Mouse (Mus musculus): ENCODE measurements around the gene 2810408A11Rik. TPM values are rescaled to one million over a fixed set of nuclear protein-coding genes. Genes with fewer than 3 reads are reported as not detected.

2810408A11Rik gene
- polyA plus RNA-seq, 1 experiment, result 3.2 TPM

- Histone ChIP-seq H3K4me1 (ENCODE audit: control insufficient read depth, insufficient read depth, insufficient read length, low read length) (peaks cover 3% of the 10 kb centered on the region; the same call in 1 of the 2 replicates), H3K4me3 (ENCODE audit: insufficient read depth, low read depth, low read length) (no peak overlapping the region), H3K27ac (replicated peaks; ENCODE audit: low read depth, low read length) (no peak overlapping the region)
These were observed 10.2 kb upstream of the 2810408A11Rik start for GRCm38 (mm10) chr11:69910781-69911560.

GRCm38 (mm10) chr11:69910177-69910576, 9.4 kb upstream of the 2810408A11Rik start:
- Histone ChIP-seq H3K4me1 (ENCODE audit: control insufficient read depth, insufficient read depth, insufficient read length, low read length) (peaks cover 3% of the 10 kb centered on the region; the same call in 1 of the 2 replicates), H3K27ac (replicated peaks; ENCODE audit: low read depth, low read length) (no peak overlapping the region), H3K4me3 (ENCODE audit: insufficient read depth, low read depth, low read length) (no peak overlapping the region)

DNA sequence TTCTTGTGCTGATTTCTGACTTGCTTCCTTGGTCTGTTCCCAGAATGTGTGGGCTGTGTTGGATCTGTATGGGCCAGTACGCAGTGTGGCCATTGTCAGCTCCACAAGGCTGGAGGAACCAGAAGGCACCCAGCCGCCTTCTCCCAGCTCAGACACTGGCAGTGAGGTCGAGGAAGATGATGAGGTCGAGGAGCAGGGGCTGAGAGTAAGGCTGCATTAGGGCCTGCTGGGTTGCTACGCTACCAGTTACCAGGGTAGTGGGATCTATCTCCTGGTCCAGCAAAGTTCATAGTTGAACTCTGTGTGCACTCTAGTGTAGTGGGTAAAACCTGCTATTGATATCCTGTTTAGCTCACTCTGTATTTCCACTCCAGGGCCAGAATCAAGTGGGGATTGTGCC, 8.4 kb upstream of the 2810408A11Rik start:
- Histone ChIP-seq H3K4me1 (ENCODE audit: control insufficient read depth, insufficient read depth, insufficient read length, low read length) (peaks cover 3% of the 10 kb centered on the region; the same call in 1 of the 2 replicates), H3K27ac (replicated peaks; ENCODE audit: low read depth, low read length) (no peak overlapping the region), H3K4me3 (ENCODE audit: insufficient read depth, low read depth, low read length) (no peak overlapping the region)

- no peak overlapping the region for H3K27ac ChIP-seq (replicated peaks; ENCODE audit: low read depth, low read length)
- peaks cover 3% of the 10 kb centered on the region; the same call in 1 of the 2 replicates for H3K4me1 ChIP-seq (ENCODE audit: control insufficient read depth, insufficient read depth, insufficient read length, low read length)
- no peak overlapping the region for H3K4me3 ChIP-seq (ENCODE audit: insufficient read depth, low read depth, low read length)
These were observed 7.9 kb upstream of the 2810408A11Rik start for GRCm38 (mm10) chr11:69908645-69909044.

DNA sequence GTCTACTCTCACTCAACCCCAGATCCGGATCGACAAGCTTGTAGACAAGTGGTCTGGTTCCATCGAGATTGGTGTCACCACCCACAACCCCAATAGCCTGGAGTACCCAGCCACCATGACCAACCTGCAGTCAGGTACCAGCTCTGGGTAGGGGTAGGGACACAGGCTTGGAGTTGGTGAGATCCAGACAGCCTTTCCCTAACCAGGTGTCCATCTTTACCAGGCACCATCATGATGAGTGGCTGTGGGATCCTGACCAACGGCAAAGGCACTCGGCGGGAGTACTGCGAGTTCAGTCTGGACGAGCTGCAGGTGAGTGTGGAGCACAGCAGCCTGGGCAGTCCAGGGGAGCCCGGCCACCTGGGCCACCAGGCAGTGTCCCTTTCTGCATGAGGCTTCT, 3.5 kb upstream of the 2810408A11Rik start:
- Histone ChIP-seq H3K27ac (replicated peaks; ENCODE audit: low read depth, low read length) (no peak overlapping the region), H3K4me3 (ENCODE audit: insufficient read depth, low read depth, low read length) (no peak overlapping the region), H3K4me1 (ENCODE audit: control insufficient read depth, insufficient read depth, insufficient read length, low read length) (peaks cover 8% of the 10 kb centered on the region; the same call in 1 of the 2 replicates)

DNA sequence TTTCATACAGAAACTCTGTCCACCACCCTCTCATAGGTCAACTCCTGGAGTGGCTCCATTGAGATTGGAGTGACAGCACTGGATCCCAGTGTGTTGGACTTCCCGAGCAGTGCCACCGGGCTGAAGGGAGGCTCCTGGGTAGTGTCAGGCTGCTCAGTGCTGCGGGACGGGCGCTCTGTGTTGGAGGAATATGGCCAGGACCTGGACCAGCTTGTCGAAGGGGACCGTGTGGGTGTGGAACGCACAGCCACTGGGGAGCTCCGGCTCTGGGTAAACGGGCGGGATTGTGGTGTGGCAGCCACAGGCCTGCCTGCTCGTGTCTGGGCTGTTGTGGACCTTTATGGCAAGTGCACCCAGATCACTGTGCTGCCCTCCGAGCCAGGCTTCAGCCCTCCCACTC, 2.2 kb upstream of the 2810408A11Rik start:
- H3K27ac ChIP-seq (replicated peaks; ENCODE audit: low read depth, low read length), result no peak overlapping the region
- peaks cover 8% of the 10 kb centered on the region; the same call in 1 of the 2 replicates for H3K4me1 ChIP-seq (ENCODE audit: control insufficient read depth, insufficient read depth, insufficient read length, low read length)
- no peak overlapping the region for H3K4me3 ChIP-seq (ENCODE audit: insufficient read depth, low read depth, low read length)

DNA sequence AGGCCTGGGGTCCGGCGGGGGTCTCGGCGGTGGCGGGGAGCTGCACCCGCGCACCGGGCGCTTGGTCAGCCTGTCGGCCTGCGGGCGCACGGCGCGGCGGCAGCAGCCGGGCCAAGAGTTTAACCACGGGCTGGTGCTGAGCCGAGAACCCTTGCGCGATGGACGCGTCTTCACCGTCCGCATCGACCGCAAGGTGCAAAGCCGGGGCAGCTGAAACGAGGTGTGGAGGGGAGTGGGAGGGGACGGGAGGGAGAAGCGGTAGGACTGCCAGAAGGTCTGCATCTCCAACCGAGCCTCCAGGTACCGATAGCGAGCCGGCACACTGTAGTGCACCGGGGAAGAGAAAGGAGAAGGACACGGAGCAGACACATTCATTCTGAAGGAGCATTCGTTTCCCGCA, 1.2 kb upstream of the 2810408A11Rik start:
- peaks cover 8% of the 10 kb centered on the region; the same call in 1 of the 2 replicates for H3K4me1 ChIP-seq (ENCODE audit: control insufficient read depth, insufficient read depth, insufficient read length, low read length)
- H3K27ac ChIP-seq (replicated peaks; ENCODE audit: low read depth, low read length), result no peak overlapping the region
- peak overlapping the region; percentile 66 for H3K4me3 ChIP-seq (ENCODE audit: insufficient read depth, low read depth, low read length)

GRCm38 (mm10) chr11:69901406-69901846, 639 bp upstream of the 2810408A11Rik start:
- Histone ChIP-seq H3K4me3 (ENCODE audit: insufficient read depth, low read depth, low read length) (peak overlapping the region; percentile 67), H3K27ac (replicated peaks; ENCODE audit: low read depth, low read length) (peak overlapping the region; percentile 93), H3K4me1 (ENCODE audit: control insufficient read depth, insufficient read depth, insufficient read length, low read length) (peaks cover 8% of the 10 kb centered on the region; the same call in 1 of the 2 replicates)

DNA sequence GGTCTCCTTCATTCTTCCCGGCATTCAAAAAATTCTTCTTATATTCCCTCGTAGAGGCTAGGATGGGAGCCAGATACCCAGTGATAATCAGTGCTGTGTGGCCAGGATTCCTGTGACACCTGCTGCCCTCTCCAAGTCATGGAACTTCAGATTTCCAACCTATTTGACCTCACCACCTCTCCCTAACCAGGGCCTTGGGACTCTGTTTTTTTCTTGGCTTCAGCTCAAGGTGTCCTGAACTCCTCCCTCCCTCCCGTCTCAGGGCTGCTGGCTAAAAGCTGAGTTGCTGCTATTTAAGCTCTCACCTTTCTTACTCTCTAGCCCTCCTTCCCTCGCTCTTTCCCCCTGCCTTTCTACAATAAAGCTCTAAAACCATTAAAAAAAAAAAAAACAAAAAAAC, 917 bp downstream of the 2810408A11Rik start:
- Histone ChIP-seq H3K27ac (replicated peaks; ENCODE audit: low read depth, low read length) (no peak overlapping the region), H3K4me3 (ENCODE audit: insufficient read depth, low read depth, low read length) (no peak overlapping the region), H3K4me1 (ENCODE audit: control insufficient read depth, insufficient read depth, insufficient read length, low read length) (peaks cover 8% of the 10 kb centered on the region; the same call in 1 of the 2 replicates)

DNA sequence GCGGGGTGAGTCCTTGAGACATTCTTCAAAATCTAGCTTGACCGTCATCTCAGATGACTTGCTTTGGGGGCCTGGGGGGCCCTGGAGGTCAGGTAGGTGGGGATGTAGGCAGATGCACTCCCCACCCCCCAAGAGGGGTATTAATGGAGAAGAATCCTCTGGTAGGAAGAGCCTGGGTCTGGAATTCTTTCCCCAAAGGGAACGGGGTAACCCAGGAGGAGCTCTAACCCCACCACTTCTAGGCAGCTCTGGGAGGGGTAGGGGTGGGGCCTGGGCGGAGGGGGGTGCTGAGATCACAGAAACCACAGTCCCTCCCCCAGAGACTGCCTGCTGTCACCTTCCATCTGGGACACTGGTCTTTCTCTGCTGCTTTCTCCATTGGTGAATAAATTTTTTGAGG, 5.5 kb downstream of the 2810408A11Rik start, which contains the start of gene Acap1:
Gene Acap1, minus strand, starts transcription at position 249 of the 400 bp plus-strand sequence.
- no peak within 1 kb of the TSS for H3K4me3 ChIP-seq (ENCODE audit: insufficient read depth, low read depth, low read length)
- peaks cover under 1% of the 10 kb centered on the region; the same call in 1 of the 2 replicates for H3K4me1 ChIP-seq (ENCODE audit: control insufficient read depth, insufficient read depth, insufficient read length, low read length)
- H3K27ac ChIP-seq (replicated peaks; ENCODE audit: low read depth, low read length), result no peak within 1 kb of the TSS

DNA sequence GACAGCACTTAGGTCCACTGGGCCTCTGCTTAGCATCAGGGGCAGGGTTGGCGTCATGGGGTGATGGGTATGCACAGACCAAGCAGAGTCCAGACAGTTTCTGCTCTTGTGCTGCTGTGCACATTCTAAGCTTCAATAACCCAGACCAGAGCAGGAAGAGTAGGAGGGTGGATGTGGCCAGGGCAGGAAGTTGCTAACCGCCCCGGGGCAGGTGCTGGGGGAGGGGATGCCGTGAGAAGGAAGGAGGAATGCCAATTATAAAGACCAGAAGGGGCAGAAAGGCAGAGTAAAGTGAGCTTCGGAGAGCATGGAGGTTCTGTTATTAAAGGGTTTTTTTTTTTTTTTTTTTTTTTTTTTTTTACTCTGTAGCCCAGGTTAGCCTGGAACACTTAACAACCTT, 6.1 kb downstream of the 2810408A11Rik start:
- Histone ChIP-seq H3K4me1 (ENCODE audit: control insufficient read depth, insufficient read depth, insufficient read length, low read length) (no peaks in the 10 kb centered on the region), H3K4me3 (ENCODE audit: insufficient read depth, low read depth, low read length) (no peak overlapping the region), H3K27ac (replicated peaks; ENCODE audit: low read depth, low read length) (no peak overlapping the region)

DNA sequence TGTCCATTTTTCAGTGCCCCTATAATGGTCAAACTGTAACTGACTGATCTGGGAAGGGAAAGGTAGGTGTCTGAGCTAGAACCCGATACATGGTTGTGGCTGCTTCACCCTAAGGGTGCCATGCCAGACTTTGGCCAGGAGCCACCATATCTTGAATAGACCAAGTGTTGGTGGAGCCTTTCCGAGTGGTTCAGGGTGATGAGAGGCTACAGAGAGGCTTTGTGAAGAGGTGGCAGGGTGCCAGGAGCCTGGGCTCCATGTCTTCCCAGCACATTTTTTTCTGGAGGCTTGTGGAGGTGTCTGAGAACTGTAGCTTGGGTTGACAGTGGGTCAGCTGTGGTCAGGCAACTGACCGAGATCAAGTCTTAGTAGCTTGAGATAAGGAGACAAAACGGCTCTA, 9.3 kb downstream of the 2810408A11Rik start:
- Histone ChIP-seq H3K4me1 (ENCODE audit: control insufficient read depth, insufficient read depth, insufficient read length, low read length) (no peaks in the 10 kb centered on the region), H3K4me3 (ENCODE audit: insufficient read depth, low read depth, low read length) (no peak overlapping the region), H3K27ac (replicated peaks; ENCODE audit: low read depth, low read length) (no peak overlapping the region)

- peak overlapping the region; percentile 59 for H3K27ac ChIP-seq (replicated peaks; ENCODE audit: low read depth, low read length)
- 0 out of 2 replicates have a peak overlapping the region, but pooled peaks have one; percentile 13 for H3K4me3 ChIP-seq (ENCODE audit: insufficient read depth, low read depth, low read length)
- peaks cover 5% of the 10 kb centered on the region for H3K4me1 ChIP-seq (ENCODE audit: control insufficient read depth, insufficient read depth, insufficient read length, low read length)
These were observed 13.7 kb downstream of the 2810408A11Rik start for GRCm38 (mm10) chr11:69886907-69887635.

- peaks cover 5% of the 10 kb centered on the region for H3K4me1 ChIP-seq (ENCODE audit: control insufficient read depth, insufficient read depth, insufficient read length, low read length)
- H3K27ac ChIP-seq (replicated peaks; ENCODE audit: low read depth, low read length), result peak overlapping the region; percentile 85
- H3K4me3 ChIP-seq (ENCODE audit: insufficient read depth, low read depth, low read length), result peak overlapping the region; percentile 49
These were observed 16.1 kb downstream of the 2810408A11Rik start for GRCm38 (mm10) chr11:69884663-69885062.

DNA sequence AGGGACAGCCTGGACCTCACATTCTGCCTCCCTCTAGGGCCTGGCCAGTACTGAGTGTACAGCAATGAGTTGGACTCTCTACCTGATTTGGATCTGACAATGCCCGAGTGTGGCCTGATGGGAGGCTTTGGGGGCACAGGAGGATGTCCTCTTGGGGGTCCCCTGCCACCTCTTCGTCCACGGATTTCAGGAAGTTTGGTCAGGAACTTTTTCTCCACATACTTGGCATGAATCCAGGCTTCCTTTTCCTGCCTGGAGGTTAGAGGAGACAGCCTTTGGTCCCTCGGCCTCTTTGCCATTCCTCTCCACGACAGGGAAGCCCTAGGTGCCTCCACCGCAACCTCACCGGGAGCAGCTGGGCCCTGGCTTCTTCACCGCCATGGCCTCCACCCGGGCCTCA, 16.5 kb downstream of the 2810408A11Rik start:
- peak overlapping the region; percentile 85 for H3K27ac ChIP-seq (replicated peaks; ENCODE audit: low read depth, low read length)
- peak overlapping the region; percentile 49 for H3K4me3 ChIP-seq (ENCODE audit: insufficient read depth, low read depth, low read length)
- H3K4me1 ChIP-seq (ENCODE audit: control insufficient read depth, insufficient read depth, insufficient read length, low read length), result peaks cover 8% of the 10 kb centered on the region

All from brown adipose tissue, adult 24 weeks (tissue).